Mouse (Mus musculus) lung, embryonic 15.5 days (tissue): Measurements from ENCODE around the gene Elf2. TPM values are rescaled to one million over a fixed set of nuclear protein-coding genes. Genes with fewer than 3 reads are reported as not detected.
A peak's percentile ranks its signal among the peaks of the same experiment; 100 is the strongest.
"Not testable (repeated sequence)": the region's sequence is repeated elsewhere in the genome, so short reads cannot be mapped to it uniquely, and the experiment has no call there.

Experiments
- ATAC-seq: fragments of 200-750 bp; cut with Nextera tagmentation; 2 replicates; pipeline ENCODE4 v1.8.0; 2017; ENCODE audit warnings: moderate number of reproducible peaks, borderline replicate concordance; ENCODE audit not compliant: low FRiP score, low TSS enrichment; ENCODE audit errors: extremely low read depth
- H3K27ac ChIP-seq: fragments of 300-500 bp; sonication (generic); 2 replicates; pipeline ENCODE4 v1.5.1; 2015; ENCODE audit warnings: moderate library complexity, mild to moderate bottlenecking, inconsistent platforms
- H3K27me3 ChIP-seq: fragments of 300-500 bp; sonication (generic); 2 replicates; pipeline ENCODE4 v1.6.1; 2015; ENCODE audit warnings: inconsistent platforms
- H3K36me3 ChIP-seq: fragments of 300-500 bp; sonication (generic); 2 replicates; pipeline ENCODE4 v1.6.1; 2015; ENCODE audit warnings: inconsistent platforms
- H3K4me1 ChIP-seq: fragments of 300-500 bp; sonication (generic); 2 replicates; pipeline ENCODE4 v1.6.1; 2015; ENCODE audit warnings: inconsistent platforms
- H3K4me2 ChIP-seq: fragments of 300-500 bp; sonication (generic); 2 replicates; pipeline ENCODE4 v1.6.1; 2015; ENCODE audit warnings: inconsistent platforms, mild to moderate bottlenecking, moderate library complexity
- H3K4me3 ChIP-seq: fragments of 300-500 bp; sonication (generic); 2 replicates; pipeline ENCODE4 v1.5.1; 2015; ENCODE audit warnings: mild to moderate bottlenecking, inconsistent platforms
- H3K9ac ChIP-seq: fragments of 300-500 bp; sonication (generic); 2 replicates; pipeline ENCODE4 v1.6.1; 2015; ENCODE audit warnings: inconsistent platforms
- H3K9me3 ChIP-seq: fragments of 300-500 bp; sonication (generic); 2 replicates; pipeline ENCODE4 v1.6.1; 2016; ENCODE audit warnings: inconsistent platforms
- WGBS: fragments of 180-500 bp; shearing (Covaris S2); methylation state at CpG from one replicate; pipeline ENCODE4 v1.1.7; 2015; 5-methylcytosine and 5-hydroxymethylcytosine counted together
- polyA plus RNA-seq: library from polyadenylated mRNA; unstranded; fragments of >200 nt; fragmentation: Nextera tagmentation; extraction: Ambion mirVana; gene quantifications from 2 replicates; pipeline ENCODE4 v1.2.1, GENCODE M21; 2015

Gene Elf2
- polyA plus RNA-seq, 1 experiment from 2014 or later = 69.9 TPM

- no peaks in the 10 kb centered on the region for H3K27me3 ChIP-seq
- no peak overlapping the region for H3K9ac ChIP-seq
- WGBS = 90% methylated on average over 5 of the region's 5 CpGs
- H3K4me3 ChIP-seq = no peak overlapping the region
- peak overlapping the region; percentile 48; the same call in 1 of the 2 replicates for H3K27ac ChIP-seq
- H3K36me3 ChIP-seq = peaks cover 9% of the 10 kb centered on the region; the same call in 1 of the 2 replicates
- H3K4me2 ChIP-seq = no peak overlapping the region
- H3K4me1 ChIP-seq = 0 out of 2 replicates have a peak, but pooled peaks cover 3% of the 10 kb centered on the region
- no peaks in the 10 kb centered on the region for H3K9me3 ChIP-seq
- ATAC-seq = 0 out of 2 replicates have a peak, but pooled peaks have one; percentile 39
Measured at GRCm38 (mm10) chr3:51327429-51327797, 13.1 kb downstream of the Elf2 start.

GRCm38 (mm10) chr3:51326664-51327428 is 13.6 kb downstream of the Elf2 start:
- peak; percentile 84 for ATAC-seq
- 56% methylated on average over 3 of the region's 3 CpGs for WGBS
- H3K4me3 ChIP-seq = no peak overlapping the region
- no peak overlapping the region for H3K9ac ChIP-seq
- H3K4me1 ChIP-seq = 0 out of 2 replicates have a peak, but pooled peaks cover 3% of the 10 kb centered on the region
- H3K4me2 ChIP-seq = no peak overlapping the region
- H3K27me3 ChIP-seq = no peaks in the 10 kb centered on the region
- peak overlapping the region; percentile 48; the same call in 1 of the 2 replicates for H3K27ac ChIP-seq
- H3K9me3 ChIP-seq = no peaks in the 10 kb centered on the region
- H3K36me3 ChIP-seq = peaks cover 9% of the 10 kb centered on the region; the same call in 1 of the 2 replicates

GRCm38 (mm10) chr3:51325475-51325874 is 15.0 kb downstream of the Elf2 start:
- H3K9me3 ChIP-seq = no peaks in the 10 kb centered on the region
- no peak for ATAC-seq
- 91% methylated on average over 1 of the region's 1 CpGs for WGBS
- H3K27ac ChIP-seq = no peak overlapping the region
- H3K4me2 ChIP-seq = no peak overlapping the region
- H3K9ac ChIP-seq = no peak overlapping the region
- 0 out of 2 replicates have a peak, but pooled peaks cover 3% of the 10 kb centered on the region for H3K4me1 ChIP-seq
- H3K27me3 ChIP-seq = no peaks in the 10 kb centered on the region
- H3K36me3 ChIP-seq = peaks cover 17% of the 10 kb centered on the region; the same call in 1 of the 2 replicates
- no peak overlapping the region for H3K4me3 ChIP-seq

- Histone ChIP-seq H3K4me2 (no peak overlapping the region), H3K9me3 (no peaks in the 10 kb centered on the region), H3K36me3 (peaks cover 17% of the 10 kb centered on the region; the same call in 1 of the 2 replicates), H3K4me1 (0 out of 2 replicates have a peak, but pooled peaks cover 3% of the 10 kb centered on the region), H3K27me3 (no peaks in the 10 kb centered on the region), H3K27ac (no peak overlapping the region), H3K4me3 (no peak overlapping the region), H3K9ac (no peak overlapping the region)
- 94% methylated on average over 14 of the region's 14 CpGs for WGBS
- ATAC-seq = no peak
Measured at GRCm38 (mm10) chr3:51323006-51323405, 17.5 kb downstream of the Elf2 start.

GRCm38 (mm10) chr3:51322326-51322725 is 18.1 kb downstream of the Elf2 start:
- H3K9ac ChIP-seq = no peak overlapping the region
- 87% methylated on average over 7 of the region's 7 CpGs for WGBS
- 0 out of 2 replicates have a peak, but pooled peaks cover 3% of the 10 kb centered on the region for H3K4me1 ChIP-seq
- peaks cover 17% of the 10 kb centered on the region; the same call in 1 of the 2 replicates for H3K36me3 ChIP-seq
- no peak overlapping the region for H3K4me3 ChIP-seq
- no peak overlapping the region for H3K27ac ChIP-seq
- H3K27me3 ChIP-seq = no peaks in the 10 kb centered on the region
- no peak overlapping the region for H3K4me2 ChIP-seq
- no peak for ATAC-seq
- no peaks in the 10 kb centered on the region for H3K9me3 ChIP-seq

- no peak overlapping the region for H3K4me3 ChIP-seq
- no peaks in the 10 kb centered on the region for H3K9me3 ChIP-seq
- H3K9ac ChIP-seq = no peak overlapping the region
- peaks cover 17% of the 10 kb centered on the region; the same call in 1 of the 2 replicates for H3K36me3 ChIP-seq
- no peak for ATAC-seq
- no peaks in the 10 kb centered on the region for H3K4me1 ChIP-seq
- no peak overlapping the region for H3K27ac ChIP-seq
- WGBS = 89% methylated on average over 5 of the region's 5 CpGs
- H3K27me3 ChIP-seq = no peaks in the 10 kb centered on the region
- H3K4me2 ChIP-seq = no peak overlapping the region
Measured at GRCm38 (mm10) chr3:51321141-51321540, 19.3 kb downstream of the Elf2 start.

GRCm38 (mm10) chr3:51318053-51318452 is 22.4 kb downstream of the Elf2 start:
- H3K4me2 ChIP-seq, H3K27me3 ChIP-seq, H3K4me1 ChIP-seq, ATAC-seq, H3K4me3 ChIP-seq, H3K9ac ChIP-seq, H3K9me3 ChIP-seq, H3K27ac ChIP-seq: not testable (repeated sequence)
- WGBS = 87% methylated on average over 3 of the region's 3 CpGs
- peaks cover 11% of the 10 kb centered on the region; the same call in 1 of the 2 replicates for H3K36me3 ChIP-seq

- H3K4me1 ChIP-seq = no peaks in the 10 kb centered on the region
- no peak overlapping the region for H3K4me2 ChIP-seq
- H3K36me3 ChIP-seq = peaks cover 8% of the 10 kb centered on the region; the same call in 1 of the 2 replicates
- no peak for ATAC-seq
- no peak overlapping the region for H3K27ac ChIP-seq
- no peaks in the 10 kb centered on the region for H3K9me3 ChIP-seq
- H3K4me3 ChIP-seq = no peak overlapping the region
- H3K27me3 ChIP-seq = no peaks in the 10 kb centered on the region
- WGBS = 73% methylated on average over 10 of the region's 10 CpGs
- H3K9ac ChIP-seq = no peak overlapping the region
Measured at GRCm38 (mm10) chr3:51316876-51317275, 23.6 kb downstream of the Elf2 start.

- WGBS = 38% methylated on average over 9 of the region's 9 CpGs
Measured at GRCm38 (mm10) chr3:51311638-51312037, 28.8 kb downstream of the Elf2 start.

GRCm38 (mm10) chr3:51310098-51310497 is 30.4 kb downstream of the Elf2 start:
- Histone ChIP-seq H3K36me3 (0 out of 2 replicates have a peak, but pooled peaks cover 4% of the 10 kb centered on the region), H3K27ac (peak overlapping the region; percentile 67), H3K9ac (no peak overlapping the region), H3K4me1 (peaks cover 5% of the 10 kb centered on the region; the same call in 1 of the 2 replicates), H3K4me3 (no peak overlapping the region), H3K4me2 (no peak overlapping the region), H3K9me3 (no peaks in the 10 kb centered on the region), H3K27me3 (no peaks in the 10 kb centered on the region)
- ATAC-seq = 0 out of 2 replicates have a peak, but pooled peaks have one; percentile 46
- WGBS = 38% methylated on average over 7 of the region's 7 CpGs

More at GRCm38 (mm10) chr3:51311638-51312037, 28.8 kb downstream of the Elf2 start:
- H3K4me2 ChIP-seq = no peak overlapping the region
- no peak overlapping the region for H3K4me3 ChIP-seq
- no peaks in the 10 kb centered on the region for H3K27me3 ChIP-seq
- H3K36me3 ChIP-seq = 0 out of 2 replicates have a peak, but pooled peaks cover 4% of the 10 kb centered on the region
- H3K9me3 ChIP-seq = no peaks in the 10 kb centered on the region
- H3K9ac ChIP-seq = no peak overlapping the region
- ATAC-seq = no peak
- peaks cover 5% of the 10 kb centered on the region; the same call in 1 of the 2 replicates for H3K4me1 ChIP-seq
- no peak overlapping the region for H3K27ac ChIP-seq

- 85% methylated on average over 2 of the region's 2 CpGs for WGBS
- H3K4me2 ChIP-seq = no peak overlapping the region
- ATAC-seq = no peak
- no peak overlapping the region for H3K9ac ChIP-seq
- H3K4me3 ChIP-seq = no peak overlapping the region
- no peaks in the 10 kb centered on the region for H3K27me3 ChIP-seq
- H3K4me1 ChIP-seq = peaks cover 5% of the 10 kb centered on the region; the same call in 1 of the 2 replicates
- H3K27ac ChIP-seq = no peak overlapping the region
- H3K36me3 ChIP-seq = 0 out of 2 replicates have a peak, but pooled peaks cover 4% of the 10 kb centered on the region
- no peaks in the 10 kb centered on the region for H3K9me3 ChIP-seq
Measured at GRCm38 (mm10) chr3:51306621-51307020, 33.8 kb downstream of the Elf2 start.

GRCm38 (mm10) chr3:51305961-51306360 is 34.5 kb downstream of the Elf2 start:
- H3K27ac ChIP-seq = no peak overlapping the region
- no peak overlapping the region for H3K9ac ChIP-seq
- WGBS = 87% methylated on average over 8 of the region's 8 CpGs
- H3K4me1 ChIP-seq = peaks cover 5% of the 10 kb centered on the region; the same call in 1 of the 2 replicates
- H3K4me2 ChIP-seq = no peak overlapping the region
- no peak overlapping the region for H3K4me3 ChIP-seq
- H3K27me3 ChIP-seq = no peaks in the 10 kb centered on the region
- 0 out of 2 replicates have a peak, but pooled peaks cover 4% of the 10 kb centered on the region for H3K36me3 ChIP-seq
- H3K9me3 ChIP-seq = no peaks in the 10 kb centered on the region
- no peak for ATAC-seq
